Mouse (Mus musculus): ENCODE results near the gene Usp25. TPM values are rescaled to one million over a fixed set of nuclear protein-coding genes. Genes with fewer than 3 reads are reported as not detected.

Usp25 gene
- total RNA-seq, 2 experiments from 2014 or later, result 79.1 to 87.6 TPM

GRCm38 (mm10) chr16:77028687-77029417, 15.3 kb downstream of the Usp25 start:
- intact Hi-C loops (cut with DNase I), result no loop called here
- peak; percentile 54 to 59 for DNase-seq

- DNase-seq, result no peak
- intact Hi-C loops (cut with DNase I), result no loop called here
Observed at GRCm38 (mm10) chr16:77030435-77030834, 16.9 kb downstream of the Usp25 start.

- DNase-seq, result no peak
- intact Hi-C loops (cut with DNase I), result no loop called here
Observed at GRCm38 (mm10) chr16:77034329-77034728, 20.8 kb downstream of the Usp25 start.

GRCm38 (mm10) chr16:77034751-77035150, 21.2 kb downstream of the Usp25 start:
- DNase-seq, result no peak
- intact Hi-C loops (cut with DNase I), result no loop called here

- DNase-seq, result no peak
Observed at GRCm38 (mm10) chr16:77041573-77041972, 28.1 kb downstream of the Usp25 start.

GRCm38 (mm10) chr16:77043499-77043898, 30.0 kb downstream of the Usp25 start:
- no peak for DNase-seq
- intact Hi-C loops (cut with DNase I), result no loop called here

More at GRCm38 (mm10) chr16:77041573-77041972, 28.1 kb downstream of the Usp25 start:
- intact Hi-C loops (cut with DNase I), result no loop called here

GRCm38 (mm10) chr16:77054184-77054583, 40.7 kb downstream of the Usp25 start:
- no peak for DNase-seq
- intact Hi-C loops (cut with DNase I), result no loop called here

GRCm38 (mm10) chr16:77055519-77056159, 42.1 kb downstream of the Usp25 start:
- no peak for DNase-seq
- intact Hi-C loops (cut with DNase I), result no loop called here

- intact Hi-C loops (cut with DNase I), result no loop called here
- no peak for DNase-seq
Observed at GRCm38 (mm10) chr16:77056160-77056520, 42.6 kb downstream of the Usp25 start.

- intact Hi-C loops (cut with DNase I), result no loop called here
- DNase-seq, result no peak
Observed at GRCm38 (mm10) chr16:77058567-77058966, 45.1 kb downstream of the Usp25 start.

- peak in 1 of 2 experiments; percentile 32 for DNase-seq
- intact Hi-C loops (cut with DNase I), result no loop called here
Observed at GRCm38 (mm10) chr16:77060166-77060565, 46.7 kb downstream of the Usp25 start.

- intact Hi-C loops (cut with DNase I), result no loop called here
- DNase-seq, result no peak
Observed at GRCm38 (mm10) chr16:77063916-77064315, 50.4 kb downstream of the Usp25 start.

- DNase-seq, result peak; percentile 19 to 49
Observed at GRCm38 (mm10) chr16:77076954-77077735, 63.6 kb downstream of the Usp25 start.

GRCm38 (mm10) chr16:77077736-77078005, 64.2 kb downstream of the Usp25 start:
- intact Hi-C loops (cut with DNase I), result loop anchor here (5.0 kb wide), 1 partner anchor 65 kb away; the partner anchor contains the start of gene Usp25
- DNase-seq, result no peak

More at GRCm38 (mm10) chr16:77076954-77077735, 63.6 kb downstream of the Usp25 start:
- intact Hi-C loops (cut with DNase I), result loop anchor here (5.0 kb wide), 1 partner anchor 65 kb away; the partner anchor contains the start of gene Usp25

- intact Hi-C loops (cut with DNase I), result no loop called here
- no peak for DNase-seq
Observed at GRCm38 (mm10) chr16:77084071-77084470, 70.6 kb downstream of the Usp25 start.

- no peak for DNase-seq
- intact Hi-C loops (cut with DNase I), result no loop called here
Observed at GRCm38 (mm10) chr16:77089806-77090205, 76.3 kb downstream of the Usp25 start.

GRCm38 (mm10) chr16:77093526-77093925, 80.0 kb downstream of the Usp25 start:
- intact Hi-C loops (cut with DNase I), result no loop called here
- peak; percentile 30 to 35 for DNase-seq

- intact Hi-C loops (cut with DNase I), result no loop called here
- no peak for DNase-seq
Observed at GRCm38 (mm10) chr16:77095017-77095551, 81.6 kb downstream of the Usp25 start.

GRCm38 (mm10) chr16:77099018-77099869, 85.7 kb downstream of the Usp25 start:
- DNase-seq, result peak; percentile 33 to 41
- intact Hi-C loops (cut with DNase I), result no loop called here

GRCm38 (mm10) chr16:77103637-77104264, 90.2 kb downstream of the Usp25 start:
- intact Hi-C loops (cut with DNase I), result no loop called here
- DNase-seq, result no peak

Data from gastrocnemius, postnatal 36 days (tissue).